Mouse (Mus musculus) midbrain, embryonic 16.5 days (tissue): ENCODE measurements around the gene Me3. TPM values are rescaled to one million over a fixed set of nuclear protein-coding genes. Genes with fewer than 3 reads are reported as not detected.

ENCODE experiments used
- polyA plus RNA-seq: library from polyadenylated mRNA; unstranded; fragments of >200 nt; fragmentation: Nextera tagmentation; extraction: Ambion mirVana; gene quantifications from 2 replicates; pipeline ENCODE4 v1.2.1, GENCODE M21; 2015

Me3 gene
- polyA plus RNA-seq, 1 experiment from 2014 or later, result 13.8 TPM

Other genes with a start within 250 kb of the Me3 start
- gene Tmem135, start 228.2 kb upstream of the Me3 start, polyA plus RNA-seq, result 26.9 and 28.8 TPM in 2 replicates
- 1.6 and 1.7 TPM in 2 replicates for gene Fzd4, start 228.0 kb upstream of the Me3 start, polyA plus RNA-seq
- gene Prss23, start 105.2 kb upstream of the Me3 start, polyA plus RNA-seq, result 9.0 and 10.2 TPM in 2 replicates